Mouse (Mus musculus) embryonic facial prominence, embryonic 14.5 days (tissue): ENCODE measurements around the gene Vps11. TPM values are rescaled to one million over a fixed set of nuclear protein-coding genes. Genes with fewer than 3 reads are reported as not detected.
A peak's percentile ranks its signal among the peaks of the same experiment; 100 is the strongest.
"Not testable (repeated sequence)": the region's sequence is repeated elsewhere in the genome, so short reads cannot be mapped to it uniquely, and the experiment has no call there.

Source experiments
- ATAC-seq: fragments of 200-750 bp; cut with Nextera tagmentation; 2 replicates; pipeline ENCODE4 v1.8.0; 2017; ENCODE audit warnings: low read depth, moderate number of reproducible peaks, moderate TSS enrichment
- DNase-seq: peaks from one replicate; pipeline ENCODE4 v3.0.0-alpha.2; 2015; ENCODE audit warnings: low spot score
- H3K27ac ChIP-seq: fragments of 300-500 bp; sonication (generic); replicated peaks from 2 replicates; pipeline ENCODE4 v1.5.1; 2014; ENCODE audit warnings: low read depth, mild to moderate bottlenecking, low read length, moderate library complexity
- H3K27me3 ChIP-seq: fragments of 300-500 bp; sonication (generic); replicated peaks from 2 replicates; pipeline ENCODE4 v1.6.1; 2014; ENCODE audit warnings: low read length; ENCODE audit not compliant: control insufficient read depth, insufficient read depth
- H3K36me3 ChIP-seq: fragments of 300-500 bp; sonication (generic); 2 replicates; pipeline ENCODE4 v1.6.1; 2014; ENCODE audit warnings: low read length, mixed read lengths; ENCODE audit not compliant: control insufficient read depth, insufficient read depth
- H3K4me1 ChIP-seq: fragments of 300-500 bp; sonication (generic); 2 replicates; pipeline ENCODE4 v1.6.1; 2014; ENCODE audit warnings: antibody characterized with exemption, low read length; ENCODE audit not compliant: control insufficient read depth, insufficient read depth
- H3K4me2 ChIP-seq: fragments of 300-500 bp; sonication (generic); 2 replicates; pipeline ENCODE4 v1.6.1; 2014; ENCODE audit warnings: low read depth, mild to moderate bottlenecking, low read length, moderate library complexity, mixed read lengths
- H3K4me3 ChIP-seq: fragments of 300-500 bp; sonication (generic); 2 replicates; pipeline ENCODE4 v1.5.1; 2014; ENCODE audit warnings: low read depth, mild to moderate bottlenecking, low read length
- H3K9ac ChIP-seq: fragments of 300-500 bp; sonication (generic); 2 replicates; pipeline ENCODE4 v1.6.1; 2014; ENCODE audit warnings: low read depth, mild to moderate bottlenecking, low read length, moderate library complexity, mixed read lengths
- H3K9me3 ChIP-seq: fragments of 300-500 bp; sonication (generic); 2 replicates; pipeline ENCODE4 v1.6.1; 2016; ENCODE audit warnings: low read length; ENCODE audit not compliant: control insufficient read depth
- WGBS: fragments of 180-500 bp; shearing (Covaris S2); extraction: QIAGEN DNeasy Blood & Tissue Kit; methylation state at CpG from one replicate; pipeline ENCODE4 v1.1.7; 2014; 5-methylcytosine and 5-hydroxymethylcytosine counted together
- polyA plus RNA-seq: library from polyadenylated mRNA; unstranded; fragments of >200 nt; fragmentation: Nextera tagmentation; extraction: Ambion mirVana; gene quantifications from 2 replicates; pipeline ENCODE4 v1.2.1, GENCODE M21; 2014

Vps11 gene
- polyA plus RNA-seq, 1 experiment from 2014 or later = 24.5 TPM

DNA sequence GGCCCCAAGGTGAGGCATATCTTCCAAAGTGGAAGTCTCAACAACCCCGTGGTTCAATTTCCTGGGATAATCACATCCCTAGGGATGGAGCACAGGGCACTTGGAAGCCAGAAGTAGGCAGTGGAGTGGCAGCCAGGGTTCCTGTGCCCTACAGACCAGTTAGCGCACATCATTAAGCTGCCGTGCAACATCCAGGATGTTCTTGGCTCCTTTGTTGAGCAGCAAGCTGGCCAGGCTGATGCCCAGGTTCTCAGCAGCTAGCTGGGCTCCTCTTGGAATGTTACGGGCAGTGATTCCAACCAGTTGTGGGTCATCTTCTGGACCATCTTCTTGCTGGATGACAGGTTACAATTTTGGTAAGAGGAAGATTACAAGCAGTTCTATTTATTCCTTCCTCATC is 25.0 kb downstream of the Vps11 start:
- not testable (repeated sequence) for H3K27me3 ChIP-seq, H3K27ac ChIP-seq, ATAC-seq, H3K9me3 ChIP-seq, DNase-seq
- WGBS = 29% methylated on average over 4 of the region's 4 CpGs
- Histone ChIP-seq H3K9ac (peak overlapping the region; percentile 54), H3K4me1 (peaks cover 12% of the 10 kb centered on the region), H3K36me3 (peaks cover 61% of the 10 kb centered on the region), H3K4me3 (peak overlapping the region; percentile 90), H3K4me2 (peak overlapping the region; percentile 85)

DNA sequence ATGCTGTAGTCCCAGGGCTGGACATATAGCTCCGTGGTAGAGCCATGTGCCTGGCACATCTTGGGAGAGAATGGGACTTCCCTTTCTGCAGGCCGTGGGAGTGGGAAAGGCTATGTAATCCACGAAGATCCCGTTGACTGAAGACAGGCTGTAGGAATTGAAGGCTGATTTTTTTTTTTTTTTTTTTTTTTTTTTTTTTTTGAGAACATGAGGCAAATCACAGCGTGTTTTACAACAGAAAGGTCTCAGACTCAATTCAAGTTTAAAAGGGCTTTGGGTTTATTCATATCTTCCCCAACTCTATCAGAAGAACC is 25.4 kb downstream of the Vps11 start:
- peaks cover 61% of the 10 kb centered on the region for H3K36me3 ChIP-seq
- WGBS = under 1% methylated on average over 5 of the region's 5 CpGs
- H3K9me3 ChIP-seq = no peaks in the 10 kb centered on the region
- H3K9ac ChIP-seq = peak overlapping the region; percentile 96
- H3K4me3 ChIP-seq = peak overlapping the region; percentile 90
- peak overlapping the region; percentile 85 for H3K4me2 ChIP-seq
- peak overlapping the region; percentile 94 for H3K27ac ChIP-seq
- ATAC-seq = no peak
- peaks cover 12% of the 10 kb centered on the region for H3K4me1 ChIP-seq
- DNase-seq = no peak
- no peaks in the 10 kb centered on the region for H3K27me3 ChIP-seq

DNA sequence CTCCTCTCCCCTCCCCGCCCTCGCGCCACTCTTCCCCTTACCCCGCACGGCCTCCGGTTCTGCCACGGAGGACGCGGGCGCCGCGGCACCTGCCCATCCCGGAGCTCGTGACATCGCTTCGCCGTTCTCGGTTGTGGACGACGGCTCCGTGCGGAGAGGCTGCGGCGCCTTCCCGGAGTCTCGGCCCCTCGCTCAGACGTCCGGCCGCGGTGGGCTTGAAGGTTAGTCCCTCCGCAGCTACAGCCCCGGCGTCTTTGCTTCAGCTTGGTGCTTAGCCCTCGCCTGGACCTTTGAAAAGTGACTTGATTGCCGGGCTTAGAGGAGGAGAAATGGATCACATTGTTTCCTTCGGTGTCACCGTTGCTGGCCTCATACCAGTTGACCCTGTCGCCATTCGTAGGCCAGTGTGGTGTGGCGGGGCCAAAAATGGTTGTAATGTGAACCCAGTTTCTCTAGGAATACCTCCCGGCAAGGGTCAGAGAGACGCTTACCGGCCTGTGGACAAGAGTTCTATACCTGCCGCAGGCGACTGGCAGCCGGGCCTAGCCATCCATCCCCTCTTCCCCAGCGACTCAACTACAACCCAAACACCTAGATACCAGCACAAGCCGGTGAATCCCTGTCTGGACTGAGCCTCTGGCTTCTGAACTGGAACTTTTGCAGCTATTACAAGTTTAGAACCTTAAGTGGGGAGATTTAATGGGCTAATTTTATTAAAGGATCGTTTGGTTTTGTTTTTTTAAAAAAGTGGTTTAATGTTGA is 26.0 kb downstream of the Vps11 start:
- peak overlapping the region; percentile 94 for H3K27ac ChIP-seq
- peak overlapping the region; percentile 85 for H3K4me2 ChIP-seq
- H3K9ac ChIP-seq = peak overlapping the region; percentile 96
- WGBS = under 1% methylated on average over 38 of the region's 50 CpGs
- peaks cover 63% of the 10 kb centered on the region for H3K36me3 ChIP-seq
- H3K9me3 ChIP-seq = no peaks in the 10 kb centered on the region
- H3K4me3 ChIP-seq = peak overlapping the region; percentile 90
- ATAC-seq (no peak; the same call in 1 of the 2 replicates), DNase-seq (peak; percentile 22)
- peaks cover 12% of the 10 kb centered on the region for H3K4me1 ChIP-seq
- H3K27me3 ChIP-seq = no peaks in the 10 kb centered on the region

DNA sequence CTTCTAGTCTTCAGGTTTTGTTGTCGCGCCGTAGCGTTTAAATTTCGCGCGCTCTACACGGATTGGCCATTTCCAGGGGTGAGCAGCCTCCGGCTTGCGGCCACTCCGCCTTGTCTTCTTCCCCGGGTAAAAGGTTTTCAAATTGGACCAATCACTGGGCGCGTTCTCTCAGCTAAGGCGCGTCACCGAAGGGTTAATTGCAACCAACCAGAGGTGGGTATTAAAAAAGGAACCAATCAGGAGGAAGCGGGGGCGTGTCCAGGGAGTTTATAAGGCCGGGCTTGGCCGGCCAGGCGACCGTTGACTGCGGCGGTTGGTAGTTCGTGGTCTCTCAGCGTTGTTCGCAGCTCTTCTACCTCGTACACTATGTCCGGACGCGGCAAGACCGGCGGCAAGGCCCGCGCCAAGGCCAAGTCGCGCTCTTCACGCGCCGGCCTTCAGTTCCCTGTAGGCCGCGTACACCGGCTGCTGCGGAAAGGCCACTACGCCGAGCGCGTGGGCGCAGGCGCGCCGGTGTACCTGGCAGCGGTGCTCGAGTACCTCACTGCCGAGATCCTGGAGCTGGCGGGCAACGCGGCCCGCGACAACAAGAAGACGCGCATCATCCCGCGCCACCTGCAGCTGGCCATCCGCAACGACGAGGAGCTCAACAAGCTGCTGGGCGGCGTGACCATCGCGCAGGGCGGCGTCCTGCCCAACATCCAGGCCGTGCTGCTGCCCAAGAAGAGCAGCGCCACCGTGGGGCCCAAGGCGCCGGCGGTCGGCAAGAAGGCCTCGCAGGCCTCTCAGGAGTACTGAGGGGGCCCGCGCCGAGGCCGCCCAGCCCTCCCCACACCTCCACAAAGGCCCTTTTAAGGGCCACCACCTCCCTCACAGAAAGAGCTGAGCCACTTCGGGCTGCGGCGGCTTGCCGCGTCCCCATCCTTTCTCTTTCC is 26.8 kb downstream of the Vps11 start, which contains the start of gene H2afx:
Gene H2afx (plus strand): TSS at position 299 of the 935 bp plus-strand sequence.
- Histone ChIP-seq H3K9ac (peak within 1 kb of the TSS; percentile 96), H3K4me3 (peak within 1 kb of the TSS; percentile 90), H3K4me1 (peaks cover 12% of the 10 kb centered on the region), H3K9me3 (no peaks in the 10 kb centered on the region), H3K36me3 (peaks cover 70% of the 10 kb centered on the region), H3K27ac (peak within 1 kb of the TSS; percentile 94), H3K4me2 (peak within 1 kb of the TSS; percentile 85), H3K27me3 (no peaks in the 10 kb centered on the region)
- DNase-seq = peak; percentile 100
- peak; percentile 95 for ATAC-seq
- under 1% methylated on average over 55 of the region's 91 CpGs for WGBS

DNA sequence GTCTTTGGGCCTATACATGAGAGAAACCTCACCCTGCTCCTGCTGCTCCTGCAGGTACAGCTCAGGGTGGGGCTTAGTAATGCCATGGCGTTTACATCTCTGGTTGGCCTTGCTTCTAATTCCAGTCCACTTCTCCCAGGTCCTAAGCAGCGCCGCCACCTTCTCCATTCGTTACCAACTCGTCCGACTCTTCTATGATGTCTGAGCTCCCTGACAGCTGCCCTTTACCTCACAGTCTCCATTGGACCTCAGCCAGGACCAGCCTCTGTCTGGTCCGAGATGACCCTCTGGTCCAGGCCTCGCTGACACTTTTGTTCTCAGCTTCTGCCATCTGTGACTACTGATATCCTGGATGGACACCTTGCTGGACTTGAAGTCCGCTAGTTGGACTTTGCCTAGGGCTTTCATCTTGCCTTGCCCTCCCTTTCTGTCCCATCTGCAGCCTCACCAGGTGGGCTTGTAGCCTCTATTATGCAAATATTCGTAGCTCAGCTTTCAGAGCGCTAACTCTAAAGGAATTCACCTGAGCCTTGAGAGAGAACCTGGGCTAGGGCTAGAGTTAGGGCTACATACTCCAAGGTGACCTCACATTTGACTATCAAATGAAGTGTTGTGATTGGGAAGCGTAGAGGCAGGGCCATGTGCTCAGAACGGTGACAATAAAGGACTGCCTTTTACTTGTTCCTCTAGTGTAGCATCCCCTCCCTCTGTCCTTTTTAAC is 28.4 kb downstream of the Vps11 start:
- WGBS = 95% methylated on average over 13 of the region's 13 CpGs
- Histone ChIP-seq H3K4me1 (peaks cover 13% of the 10 kb centered on the region), H3K36me3 (peaks cover 72% of the 10 kb centered on the region), H3K4me2 (no peak overlapping the region), H3K27me3 (no peaks in the 10 kb centered on the region), H3K4me3 (no peak overlapping the region), H3K9me3 (no peaks in the 10 kb centered on the region), H3K9ac (no peak overlapping the region), H3K27ac (no peak overlapping the region)
- ATAC-seq (no peak), DNase-seq (no peak)

DNA sequence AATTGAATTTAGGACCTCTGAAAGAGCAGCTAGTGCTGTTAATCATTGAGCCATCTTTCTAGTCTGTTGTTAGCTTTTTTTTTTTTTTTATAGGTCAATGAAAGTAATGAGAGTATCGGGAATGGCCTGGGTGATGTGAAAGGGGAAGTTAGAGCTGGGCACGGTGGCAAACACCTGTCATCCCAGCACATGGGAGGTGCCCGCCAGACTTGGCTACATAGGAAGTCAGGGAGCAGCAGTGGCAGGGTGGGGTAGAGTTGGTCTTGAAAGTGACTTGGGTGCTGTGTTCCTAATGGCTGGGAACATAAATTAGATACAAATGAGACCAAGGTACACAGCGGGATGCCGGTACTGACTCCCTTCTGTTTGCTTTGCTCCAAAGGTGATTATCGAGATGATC is 30.7 kb downstream of the Vps11 start:
- Histone ChIP-seq H3K9ac (no peak overlapping the region), H3K36me3 (peaks cover 55% of the 10 kb centered on the region), H3K9me3 (no peaks in the 10 kb centered on the region), H3K4me3 (no peak overlapping the region), H3K27me3 (no peaks in the 10 kb centered on the region), H3K27ac (no peak overlapping the region), H3K4me1 (peaks cover 10% of the 10 kb centered on the region; the same call in 1 of the 2 replicates), H3K4me2 (no peak overlapping the region)
- DNase-seq (no peak), ATAC-seq (no peak)
- WGBS = 96% methylated on average over 6 of the region's 6 CpGs

DNA sequence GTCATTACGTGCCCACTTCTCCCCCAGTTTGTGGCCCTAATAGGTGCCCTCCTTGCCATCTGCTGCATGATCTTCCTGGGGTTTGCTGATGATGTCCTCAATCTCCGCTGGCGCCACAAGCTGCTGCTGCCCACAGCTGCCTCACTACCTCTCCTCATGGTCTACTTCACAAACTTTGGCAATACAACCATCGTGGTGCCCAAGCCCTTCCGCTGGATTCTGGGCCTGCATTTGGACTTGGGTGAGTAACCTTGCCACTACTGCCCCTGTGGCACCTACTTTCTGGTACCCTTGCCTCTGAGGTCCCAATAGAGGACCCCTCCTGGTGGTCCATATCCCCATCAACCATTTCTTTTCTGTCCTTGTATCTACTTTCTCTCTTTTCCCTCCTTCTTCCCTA is 33.5 kb downstream of the Vps11 start:
- H3K27me3 ChIP-seq = no peaks in the 10 kb centered on the region
- H3K36me3 ChIP-seq = peaks cover 44% of the 10 kb centered on the region
- no peaks in the 10 kb centered on the region for H3K9me3 ChIP-seq
- H3K4me1 ChIP-seq = peaks cover 10% of the 10 kb centered on the region; the same call in 1 of the 2 replicates
- H3K9ac ChIP-seq = peak overlapping the region; percentile 88
- ATAC-seq = no peak
- WGBS = 87% methylated on average over 5 of the region's 5 CpGs
- 0 out of 2 replicates have a peak overlapping the region, but pooled peaks have one; percentile 81 for H3K27ac ChIP-seq
- peak overlapping the region; percentile 84 for H3K4me2 ChIP-seq
- peak overlapping the region; percentile 67 for H3K4me3 ChIP-seq
- no peak for DNase-seq

DNA sequence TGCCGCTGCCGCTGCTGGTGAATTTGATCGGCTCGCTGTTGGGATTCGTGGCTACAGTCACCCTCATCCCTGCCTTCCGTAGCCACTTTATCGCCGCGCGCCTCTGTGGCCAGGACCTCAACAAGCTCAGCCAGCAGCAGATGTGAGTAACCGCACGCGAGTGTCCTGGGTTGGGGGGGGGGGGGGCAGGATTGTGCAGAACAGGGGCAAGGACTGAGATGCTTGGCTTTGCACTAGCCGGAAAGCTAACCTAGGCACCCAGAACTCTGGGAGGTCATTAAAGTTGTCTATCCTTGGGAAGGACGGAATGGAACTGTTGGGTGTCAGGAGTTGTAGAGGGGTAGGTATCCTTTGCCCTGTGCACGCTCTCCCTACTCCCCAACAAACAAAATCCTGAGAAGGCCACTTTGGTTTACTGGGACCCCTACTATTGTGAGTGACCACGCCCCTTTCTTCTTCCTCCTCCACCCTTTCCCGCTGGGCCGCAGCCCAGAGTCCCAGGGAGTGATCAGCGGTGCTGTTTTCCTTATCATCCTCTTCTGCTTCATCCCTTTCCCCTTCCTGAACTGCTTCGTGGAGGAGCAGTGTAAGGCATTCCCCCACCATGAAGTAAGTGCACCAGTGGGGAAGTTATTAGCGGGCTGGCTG is 34.3 kb downstream of the Vps11 start:
- Histone ChIP-seq H3K4me1 (peaks cover 10% of the 10 kb centered on the region; the same call in 1 of the 2 replicates), H3K27me3 (no peaks in the 10 kb centered on the region)
- peak; percentile 57 for DNase-seq

More for the DNA sequence above, 34.3 kb downstream of the Vps11 start:
- ATAC-seq = peak; percentile 11; the same call in 1 of the 2 replicates
- WGBS = under 1% methylated on average over 21 of the region's 22 CpGs
- Histone ChIP-seq H3K36me3 (peaks cover 37% of the 10 kb centered on the region), H3K9me3 (no peaks in the 10 kb centered on the region), H3K4me2 (peak overlapping the region; percentile 84), H3K27ac (peak overlapping the region; percentile 81), H3K9ac (peak overlapping the region; percentile 88), H3K4me3 (peak overlapping the region; percentile 67)
